Mouse (Mus musculus) G1E-ER4 (cell line): Measurements from ENCODE around the gene Pkig. TPM values are rescaled to one million over a fixed set of nuclear protein-coding genes. Genes with fewer than 3 reads are reported as not detected.

Experiments
- GATA1 ChIP-seq: IDR thresholded peaks from one replicate; pipeline ENCODE4 v1.8.0; 2012; ENCODE audit warnings: low read length, inconsistent platforms
- polyA plus RNA-seq: library from polyadenylated mRNA; stranded (reverse); fragments of >175 nt; gene quantifications from 2 replicates; pipeline ENCODE4 v1.2.3, GENCODE M21; 2012

Gene Pkig
- polyA plus RNA-seq, 1 experiment = 226 TPM

DNA sequence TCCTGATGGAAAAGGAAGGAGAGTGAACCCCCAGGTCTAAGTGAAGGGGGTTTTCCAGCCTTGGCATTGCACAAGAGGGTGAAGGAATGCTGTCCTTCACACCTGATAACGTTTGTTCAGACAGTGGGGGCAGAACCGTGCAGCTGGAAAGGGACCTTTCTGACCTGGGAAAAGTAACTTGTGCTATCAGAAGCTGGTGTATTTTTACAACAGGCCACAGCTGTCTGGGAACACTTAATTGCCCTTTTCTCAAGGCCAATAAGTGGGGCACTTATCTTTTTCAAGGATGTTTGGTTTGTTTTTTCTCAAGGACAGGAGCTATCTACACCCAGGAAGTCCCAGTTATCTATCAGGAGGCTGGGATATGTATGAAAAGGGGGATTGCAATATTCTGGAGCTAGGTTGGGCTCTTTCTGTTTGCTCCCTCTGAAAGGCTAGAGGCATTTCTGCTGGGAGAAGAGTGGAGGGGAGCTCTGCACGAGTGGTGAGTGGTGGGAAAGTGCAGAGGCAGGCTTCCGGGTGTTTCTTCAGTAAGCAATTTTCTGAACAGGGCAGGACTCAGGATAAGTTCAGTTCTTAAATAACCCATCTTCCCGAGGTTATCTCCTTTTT, 20.4 kb upstream of the Pkig start:
- TF ChIP-seq GATA1 = no peak

- no peak for TF ChIP-seq GATA1
Observed at GRCm38 (mm10) chr2:163640493-163640892, 17.7 kb upstream of the Pkig start.

- TF ChIP-seq GATA1 = no peak
Observed at GRCm38 (mm10) chr2:163641681-163642080, 16.5 kb upstream of the Pkig start.

DNA sequence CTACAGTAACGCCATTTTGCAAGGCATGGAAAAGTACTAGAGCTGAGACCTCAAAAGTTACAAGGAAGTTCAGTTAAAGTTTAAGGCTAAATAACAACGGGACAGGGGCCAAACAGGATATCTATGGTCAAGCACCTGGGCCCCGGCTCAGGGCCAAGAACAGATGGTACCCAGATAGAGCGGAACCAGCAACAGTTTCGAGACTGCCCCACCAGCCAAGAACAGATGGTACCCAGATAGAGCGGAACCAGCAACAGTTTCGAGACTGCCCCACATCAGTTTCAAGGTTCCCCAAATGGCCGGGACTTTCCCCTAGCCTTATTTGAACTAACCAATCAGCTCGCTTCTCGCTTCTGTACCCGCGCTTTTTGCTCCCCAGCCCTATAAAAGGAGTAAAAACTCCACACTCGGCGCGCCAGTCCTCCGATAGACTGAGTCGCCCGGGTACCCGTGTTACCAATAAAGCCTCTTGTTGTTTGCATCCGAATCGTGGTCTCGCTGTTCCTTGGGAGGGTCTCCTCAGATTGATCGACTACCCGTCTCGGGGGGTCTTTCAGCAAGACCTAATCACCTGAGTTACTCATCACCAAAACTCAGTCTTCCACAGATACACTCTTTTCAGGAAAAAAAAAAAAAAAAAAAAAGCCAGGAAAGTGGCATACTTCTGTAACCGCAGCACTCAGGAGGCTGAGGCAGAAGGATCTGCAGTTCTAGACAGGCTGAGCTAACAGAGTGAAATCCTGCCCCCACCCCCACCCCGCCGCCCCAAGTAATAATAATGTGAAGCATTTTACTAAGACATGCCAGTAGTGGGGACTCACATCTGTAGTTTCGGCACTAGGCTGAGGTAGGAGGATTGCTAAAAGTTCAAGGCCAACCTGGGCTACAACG, 15.3 kb upstream of the Pkig start:
- no peak for TF ChIP-seq GATA1

DNA sequence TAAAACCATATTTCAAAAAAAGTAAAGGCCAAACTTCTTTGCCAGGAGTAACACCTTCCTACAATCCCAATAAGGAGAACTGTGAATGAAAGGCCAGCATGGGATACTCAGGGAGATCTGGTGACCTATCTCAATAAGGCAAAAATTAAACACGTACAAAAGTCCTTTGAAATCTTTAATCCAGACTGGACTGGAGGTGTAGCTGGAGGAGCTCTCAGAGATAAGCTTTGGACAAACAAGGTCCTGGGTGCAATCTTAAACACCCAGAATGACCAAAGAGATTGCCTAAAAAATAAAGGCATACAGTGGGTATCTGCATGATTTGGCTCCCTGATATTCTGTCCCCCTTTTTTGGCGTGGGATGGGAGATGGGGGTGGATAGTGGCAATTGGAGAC, 14.6 kb upstream of the Pkig start:
- TF ChIP-seq GATA1 = no peak

GRCm38 (mm10) chr2:163644047-163644446, 14.1 kb upstream of the Pkig start:
- no peak for TF ChIP-seq GATA1

DNA sequence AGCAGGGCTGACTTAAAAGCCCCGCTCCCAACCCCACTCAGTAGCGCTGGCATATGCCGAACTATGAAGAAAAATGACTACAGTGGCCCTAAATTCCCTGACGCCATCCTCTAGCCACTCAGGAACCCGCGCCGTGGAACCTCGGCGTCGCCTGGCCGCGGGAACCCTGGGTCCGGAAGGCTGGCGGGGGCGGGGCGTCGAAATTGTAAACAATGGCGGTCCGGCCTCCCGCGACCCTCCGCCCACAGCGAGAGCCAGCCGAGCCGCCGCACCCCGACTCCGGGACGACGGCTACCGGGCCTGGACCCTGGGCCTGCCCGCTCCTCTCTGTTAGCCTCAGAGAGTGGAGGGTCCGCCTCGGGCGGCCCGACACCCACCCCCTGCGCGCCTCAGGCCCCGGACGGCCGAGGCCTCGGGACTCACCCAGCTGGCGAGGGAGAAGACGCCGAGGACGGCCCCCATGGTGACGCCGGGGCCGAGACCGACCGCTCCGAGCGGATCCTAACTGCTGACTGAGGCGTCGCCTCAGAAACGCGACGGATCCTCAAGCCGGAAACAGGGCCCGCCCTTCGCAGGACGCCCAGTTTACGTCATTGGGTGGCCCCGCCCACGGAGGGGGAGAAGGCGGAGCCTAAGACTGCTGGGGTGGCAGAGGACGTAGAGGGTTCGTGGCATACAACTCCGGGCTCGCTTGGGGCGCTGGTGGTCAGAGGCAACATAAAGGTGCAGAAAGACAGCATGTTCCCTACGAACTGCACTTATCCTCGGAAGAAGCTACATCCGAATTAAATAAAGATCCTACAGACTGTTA, 13.4 kb upstream of the Pkig start, which contains the start of gene Serinc3:
Serinc3 (minus strand) TSS at position 557 of the 811 bp plus-strand sequence.
- no peak for TF ChIP-seq GATA1

DNA sequence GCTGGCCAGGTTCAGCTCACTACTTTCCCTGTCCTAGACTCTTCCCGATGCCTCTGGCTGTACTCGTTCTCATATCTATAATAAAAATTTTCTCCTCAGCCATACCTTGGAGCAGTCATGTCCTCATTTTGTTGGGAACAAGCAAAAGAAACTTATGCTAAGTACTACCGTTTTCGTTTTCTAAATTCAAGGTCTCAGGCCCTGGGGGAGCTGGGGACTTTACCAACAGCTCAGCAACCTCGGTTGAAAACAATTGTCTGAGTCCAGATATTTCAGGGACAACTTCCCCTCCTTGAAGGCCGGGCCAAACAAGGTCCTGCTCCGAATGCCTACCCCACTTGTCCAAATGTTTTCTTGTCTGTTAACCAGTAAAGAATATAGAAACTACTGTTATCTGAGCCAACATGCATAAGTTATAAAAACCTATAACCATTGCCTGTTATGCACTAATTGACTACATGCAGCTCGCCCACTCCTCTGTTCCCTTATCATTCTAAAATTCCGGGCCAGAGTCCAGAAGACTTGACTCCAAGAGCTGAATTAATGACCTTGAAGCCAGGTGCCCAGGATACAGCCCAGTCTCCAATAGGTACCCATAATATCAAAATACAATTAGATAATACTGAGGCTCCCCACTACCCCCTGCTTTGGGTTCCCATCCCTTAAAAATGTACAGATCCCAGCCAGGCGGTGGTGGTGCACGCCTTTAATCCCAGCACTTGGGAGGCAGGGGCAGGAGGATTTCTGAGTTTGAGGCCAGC, 12.3 kb upstream of the Pkig start:
- TF ChIP-seq GATA1 = no peak

DNA sequence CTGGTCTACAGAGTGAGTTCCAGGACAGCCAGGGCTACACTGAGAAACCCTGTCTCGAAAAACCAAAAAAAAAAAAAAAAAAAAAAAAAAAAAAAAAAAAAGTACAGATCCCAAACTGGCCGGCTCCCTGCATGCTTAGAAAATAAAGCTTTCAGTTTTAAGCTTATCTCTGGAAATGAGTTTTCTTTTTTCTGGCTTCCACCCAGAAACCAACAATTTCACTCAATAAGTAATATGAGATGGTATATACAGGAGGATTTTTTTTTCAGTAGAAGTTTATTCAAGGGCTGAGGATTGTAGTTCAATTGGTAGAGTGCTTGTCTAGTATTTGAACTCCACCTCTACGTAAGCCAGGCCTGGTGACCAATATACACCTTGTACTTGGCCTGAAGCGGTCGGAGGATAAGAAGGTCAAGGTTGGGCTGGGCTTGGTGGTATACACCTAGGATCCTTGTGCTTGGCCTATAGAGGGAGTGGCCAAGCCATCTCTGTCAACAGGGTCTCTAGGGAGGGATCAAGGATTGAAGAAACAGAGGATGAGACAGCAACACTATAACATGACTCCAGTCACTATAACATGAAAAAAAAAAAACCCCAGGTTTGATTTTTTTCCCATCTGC, 11.6 kb upstream of the Pkig start:
- no peak for TF ChIP-seq GATA1

- TF ChIP-seq GATA1 = no peak
Observed at GRCm38 (mm10) chr2:163657486-163657885, 700 bp upstream of the Pkig start.

- no peak for TF ChIP-seq GATA1
Observed at GRCm38 (mm10) chr2:163658941-163659340, 755 bp downstream of the Pkig start.

GRCm38 (mm10) chr2:163659431-163659830, 1.2 kb downstream of the Pkig start:
- TF ChIP-seq GATA1 = no peak

- TF ChIP-seq GATA1 = peak; percentile 23
Observed at GRCm38 (mm10) chr2:163660103-163660701, 2.0 kb downstream of the Pkig start.

GRCm38 (mm10) chr2:163661371-163661850, 3.2 kb downstream of the Pkig start:
- no peak for TF ChIP-seq GATA1
